Mouse (Mus musculus) forebrain, embryonic 14.5 days (tissue): ENCODE measurements around the gene Rrh. TPM values are rescaled to one million over a fixed set of nuclear protein-coding genes. Genes with fewer than 3 reads are reported as not detected.

ENCODE experiments used
- ATAC-seq: fragments of 200-750 bp; cut with Nextera tagmentation; 2 replicates; pipeline ENCODE4 v1.8.0; 2017; ENCODE audit warnings: mild to moderate bottlenecking, moderate library complexity
- DNase-seq: peaks from one replicate; pipeline ENCODE4 v3.0.0-alpha.2; 2015; ENCODE audit warnings: low spot score
- H3K27ac ChIP-seq: fragments of 300-500 bp; sonication (generic); 2 replicates; pipeline ENCODE4 v1.5.1; 2014; ENCODE audit warnings: low read depth, mild to moderate bottlenecking, control low read depth, low read length, moderate library complexity
- H3K27me3 ChIP-seq: fragments of 300-500 bp; sonication (generic); replicated peaks from 2 replicates; pipeline ENCODE4 v1.6.1; 2014; ENCODE audit warnings: low read length, control low read depth, mixed read lengths; ENCODE audit not compliant: control insufficient read depth, insufficient read depth
- H3K36me3 ChIP-seq: fragments of 300-500 bp; sonication (generic); 2 replicates; pipeline ENCODE4 v1.6.1; 2014; ENCODE audit warnings: low read length, control low read depth; ENCODE audit not compliant: control insufficient read depth, insufficient read depth
- H3K4me1 ChIP-seq: fragments of 300-500 bp; sonication (generic); 2 replicates; pipeline ENCODE4 v1.6.1; 2014; ENCODE audit warnings: antibody characterized with exemption, low read length, control low read depth; ENCODE audit not compliant: control insufficient read depth, insufficient read depth
- H3K4me2 ChIP-seq: fragments of 300-500 bp; sonication (generic); 2 replicates; pipeline ENCODE4 v1.6.1; 2014; ENCODE audit warnings: mild to moderate bottlenecking, control low read depth, low read length
- H3K4me3 ChIP-seq: fragments of 300-500 bp; sonication (generic); 2 replicates; pipeline ENCODE4 v1.5.1; 2014; ENCODE audit warnings: low read depth, low read length, control low read depth
- H3K9ac ChIP-seq: fragments of 300-500 bp; sonication (generic); 2 replicates; pipeline ENCODE4 v1.6.1; 2014; ENCODE audit warnings: mild to moderate bottlenecking, low read length, control low read depth, moderate library complexity
- H3K9me3 ChIP-seq: fragments of 300-500 bp; sonication (generic); replicated peaks from 2 replicates; pipeline ENCODE4 v1.6.1; 2016; ENCODE audit warnings: low read length, control low read depth, mixed read lengths; ENCODE audit not compliant: control insufficient read depth
- WGBS: fragments of 180-500 bp; shearing (Covaris S2); extraction: QIAGEN DNeasy Blood & Tissue Kit; methylation state at CpG from one replicate; pipeline ENCODE4 v1.1.7; 2014; 5-methylcytosine and 5-hydroxymethylcytosine counted together
- polyA plus RNA-seq: library from polyadenylated mRNA; unstranded; fragments of >200 nt; fragmentation: Nextera tagmentation; extraction: Ambion mirVana; gene quantifications from 2 replicates; pipeline ENCODE4 v1.2.1, GENCODE M21; 2014

The Rrh gene
- 0.28 TPM in 1 of 2 replicates, not detected in the other for polyA plus RNA-seq

GRCm38 (mm10) chr3:129822206-129822775 lies at the start of gene Rrh:
Gene Rrh, minus strand, starts transcription at chr3:129822587.
- Histone ChIP-seq H3K36me3 (peaks cover 30% of the 10 kb centered on the region), H3K9me3 (no peaks in the 10 kb centered on the region), H3K9ac (no peak within 1 kb of the TSS), H3K4me1 (no peaks in the 10 kb centered on the region), H3K27me3 (no peaks in the 10 kb centered on the region), H3K4me3 (no peak within 1 kb of the TSS), H3K27ac (no peak within 1 kb of the TSS), H3K4me2 (no peak within 1 kb of the TSS)
- DNase-seq = no peak
- 32% methylated on average over 11 of the region's 11 CpGs for WGBS
- no peak for ATAC-seq

GRCm38 (mm10) chr3:129863698-129864097 lies 41.3 kb upstream of the Rrh start:
- Histone ChIP-seq H3K4me1 (no peaks in the 10 kb centered on the region), H3K4me2 (no peak overlapping the region), H3K4me3 (no peak overlapping the region), H3K9ac (no peak overlapping the region), H3K36me3 (no peaks in the 10 kb centered on the region), H3K27ac (no peak overlapping the region), H3K27me3 (no peaks in the 10 kb centered on the region), H3K9me3 (no peaks in the 10 kb centered on the region)
- 53% methylated on average over 14 of the region's 14 CpGs for WGBS
- no peak for DNase-seq
- no peak for ATAC-seq

- 83% methylated on average over 2 of the region's 2 CpGs for WGBS
- Histone ChIP-seq H3K4me1 (no peaks in the 10 kb centered on the region), H3K4me3 (no peak overlapping the region), H3K27me3 (no peaks in the 10 kb centered on the region), H3K9me3 (no peaks in the 10 kb centered on the region), H3K9ac (no peak overlapping the region), H3K4me2 (no peak overlapping the region), H3K36me3 (no peaks in the 10 kb centered on the region), H3K27ac (no peak overlapping the region)
- ATAC-seq (no peak), DNase-seq (no peak)
These were observed 40.2 kb upstream of the Rrh start for GRCm38 (mm10) chr3:129862592-129862991.

GRCm38 (mm10) chr3:129846846-129847245 lies 24.5 kb upstream of the Rrh start:
- Histone ChIP-seq H3K27ac (no peak overlapping the region), H3K4me3 (no peak overlapping the region), H3K27me3 (no peaks in the 10 kb centered on the region), H3K36me3 (no peaks in the 10 kb centered on the region), H3K9ac (no peak overlapping the region), H3K4me1 (no peaks in the 10 kb centered on the region), H3K9me3 (no peaks in the 10 kb centered on the region), H3K4me2 (no peak overlapping the region)
- no peak for ATAC-seq
- no peak for DNase-seq
- 84% methylated on average over 7 of the region's 7 CpGs for WGBS

GRCm38 (mm10) chr3:129845868-129846267 lies 23.5 kb upstream of the Rrh start:
- Histone ChIP-seq H3K4me3 (no peak overlapping the region), H3K9ac (no peak overlapping the region), H3K27ac (no peak overlapping the region), H3K27me3 (no peaks in the 10 kb centered on the region), H3K36me3 (no peaks in the 10 kb centered on the region), H3K9me3 (no peaks in the 10 kb centered on the region), H3K4me2 (no peak overlapping the region), H3K4me1 (no peaks in the 10 kb centered on the region)
- no peak for ATAC-seq
- 86% methylated on average over 2 of the region's 2 CpGs for WGBS
- DNase-seq = no peak

GRCm38 (mm10) chr3:129838017-129838416 lies 15.6 kb upstream of the Rrh start:
- no peaks in the 10 kb centered on the region for H3K4me1 ChIP-seq
- H3K4me2 ChIP-seq = no peak overlapping the region
- no peak overlapping the region for H3K27ac ChIP-seq
- H3K4me3 ChIP-seq = no peak overlapping the region
- WGBS = 59% methylated on average over 7 of the region's 7 CpGs
- H3K36me3 ChIP-seq = no peaks in the 10 kb centered on the region
- no peak overlapping the region for H3K9ac ChIP-seq
- ATAC-seq (no peak), DNase-seq (no peak)
- H3K27me3 ChIP-seq = no peaks in the 10 kb centered on the region
- no peaks in the 10 kb centered on the region for H3K9me3 ChIP-seq

GRCm38 (mm10) chr3:129836965-129837364 lies 14.6 kb upstream of the Rrh start:
- H3K4me2 ChIP-seq = no peak overlapping the region
- H3K27ac ChIP-seq = no peak overlapping the region
- H3K9me3 ChIP-seq = no peaks in the 10 kb centered on the region
- H3K4me1 ChIP-seq = no peaks in the 10 kb centered on the region
- 92% methylated on average over 6 of the region's 6 CpGs for WGBS
- H3K36me3 ChIP-seq = no peaks in the 10 kb centered on the region
- no peak for DNase-seq
- no peak overlapping the region for H3K4me3 ChIP-seq
- H3K9ac ChIP-seq = no peak overlapping the region
- no peaks in the 10 kb centered on the region for H3K27me3 ChIP-seq
- ATAC-seq = no peak

GRCm38 (mm10) chr3:129836051-129836697 lies 13.8 kb upstream of the Rrh start:
- Histone ChIP-seq H3K4me2 (no peak overlapping the region), H3K27me3 (no peaks in the 10 kb centered on the region), H3K9me3 (no peaks in the 10 kb centered on the region), H3K4me1 (no peaks in the 10 kb centered on the region), H3K27ac (no peak overlapping the region), H3K9ac (no peak overlapping the region), H3K36me3 (no peaks in the 10 kb centered on the region), H3K4me3 (no peak overlapping the region)
- no peak for DNase-seq
- WGBS = 10% methylated on average over 11 of the region's 11 CpGs
- no peak for ATAC-seq

GRCm38 (mm10) chr3:129835388-129835934 lies 13.1 kb upstream of the Rrh start, which contains the start of gene Cfi:
Gene Cfi, plus strand, starts transcription at chr3:129835884.
- Histone ChIP-seq H3K27me3 (no peaks in the 10 kb centered on the region), H3K4me2 (no peak within 1 kb of the TSS), H3K4me1 (no peaks in the 10 kb centered on the region), H3K36me3 (no peaks in the 10 kb centered on the region), H3K9ac (no peak within 1 kb of the TSS), H3K9me3 (no peaks in the 10 kb centered on the region), H3K4me3 (no peak within 1 kb of the TSS), H3K27ac (no peak within 1 kb of the TSS)
- WGBS = 72% methylated on average over 6 of the region's 6 CpGs
- ATAC-seq (no peak), DNase-seq (no peak)
